Mouse (Mus musculus): ENCODE results near the gene Rcsd1. TPM values are rescaled to one million over a fixed set of nuclear protein-coding genes. Genes with fewer than 3 reads are reported as not detected.

The Rcsd1 gene
- total and polyA plus RNA-seq, 3 experiments: 22.7 to 81.1 (median 35.7) TPM

- H3K4me3 ChIP-seq (replicated peaks in 1 of 3; ENCODE audit: low read depth in 2 of 3, low read length in 2 of 3, poor library complexity in 1 of 3): no peak overlapping the region
- no peaks in the 10 kb centered on the region for H3K27me3 ChIP-seq (replicated peaks)
- H3K9ac ChIP-seq (ENCODE audit: insufficient read depth, low read depth): no peak overlapping the region
- in situ Hi-C loops (cut with MboI; ENCODE audit: low pct_ligation_motif_present, low pct_unique_long_range_greater_than_20kb, low sequenced_read_pairs): no loop called here
- no peaks in the 10 kb centered on the region for H3K36me3 ChIP-seq (replicated peaks in 1 of 2; ENCODE audit: control insufficient read depth in 1 of 2, insufficient read depth in 1 of 2, low read length in 1 of 2)
- dilution Hi-C loops (cut with MboI; ENCODE audit: extremely low pct_ligation_motif_present, extremely low pct_unique_long_range_greater_than_20kb, low sequenced_read_pairs): no loop called here
- no peak overlapping the region for H3K4me2 ChIP-seq (ENCODE audit: insufficient read depth, low read depth, poor library complexity, severe bottlenecking)
- DNase-seq (ENCODE audit: extremely low read depth): no peak
- peaks cover 14 to 51% of the 10 kb centered on the region in 2 experiments for H3K4me1 ChIP-seq (ENCODE audit: control insufficient read depth in 1 of 2, insufficient read depth in 2 of 2)
- TF ChIP-seq MYC (IDR thresholded peaks at IDR 0.05; ENCODE audit: low read depth, low read length) (no peak), E2F4 (IDR thresholded peaks at IDR 0.05; ENCODE audit: insufficient replicate concordance, low read depth, low read length) (no peak), TCF12 (IDR thresholded peaks at IDR 0.05; ENCODE audit: low read depth, low read length) (no peak), RCOR1 (conservative IDR thresholded peaks at IDR 0.05; ENCODE audit: low read depth, low read length) (no peak), JUND (conservative IDR thresholded peaks at IDR 0.05; ENCODE audit: low read depth, low read length) (no peak), ZC3H11A (IDR thresholded peaks at IDR 0.05; ENCODE audit: low read depth, low read length) (no peak), NELFE (IDR thresholded peaks at IDR 0.05; ENCODE audit: low read depth, low read length) (no peak), MXI1 (IDR thresholded peaks at IDR 0.05; ENCODE audit: low read depth, low read length) (no peak), SIN3A (IDR thresholded peaks at IDR 0.05; ENCODE audit: low read length) (no peak), ZKSCAN1 (IDR thresholded peaks at IDR 0.05; ENCODE audit: borderline replicate concordance, low read depth, low read length) (no peak), GABPA (IDR thresholded peaks at IDR 0.05; ENCODE audit: insufficient replicate concordance, low read depth, low read length) (no peak), HCFC1 (IDR thresholded peaks at IDR 0.05; ENCODE audit: low read depth, low read length) (no peak), ETS1 (conservative IDR thresholded peaks at IDR 0.05; ENCODE audit: low read depth, low read length) (no peak), SMC3 (IDR thresholded peaks at IDR 0.05; ENCODE audit: low read depth, low read length) (no peak), POLR2AphosphoS2 (IDR thresholded peaks at IDR 0.05; ENCODE audit: low read depth, low read length) (no peak), USF1 (IDR thresholded peaks at IDR 0.05; ENCODE audit: low read depth, low read length) (no peak)
- H3K79me2 ChIP-seq (replicated peaks; ENCODE audit: control insufficient read depth, extremely low read depth, insufficient read depth, poor library complexity, severe bottlenecking): no peaks in the 10 kb centered on the region
- no peaks in the 10 kb centered on the region for H3K9me3 ChIP-seq (replicated peaks; ENCODE audit: low read length)
- no peak overlapping the region for H3K27ac ChIP-seq (ENCODE audit: insufficient read depth, low read depth)
Measured at GRCm38 (mm10) chr1:165716426-165716825, 6.9 kb upstream of the Rcsd1 start.

GRCm38 (mm10) chr1:165713798-165714197 lies 4.2 kb upstream of the Rcsd1 start:
- Histone ChIP-seq H3K27me3 (replicated peaks) (no peaks in the 10 kb centered on the region), H3K9me3 (replicated peaks; ENCODE audit: low read length) (no peaks in the 10 kb centered on the region), H3K36me3 (replicated peaks in 1 of 2; ENCODE audit: control insufficient read depth in 1 of 2, insufficient read depth in 1 of 2, low read length in 1 of 2) (no peaks in the 10 kb centered on the region), H3K4me3 (replicated peaks in 1 of 3; ENCODE audit: low read depth in 2 of 3, low read length in 2 of 3, poor library complexity in 1 of 3) (no peak overlapping the region), H3K9ac (ENCODE audit: insufficient read depth, low read depth) (no peak overlapping the region), H3K79me2 (replicated peaks; ENCODE audit: control insufficient read depth, extremely low read depth, insufficient read depth, poor library complexity, severe bottlenecking) (no peaks in the 10 kb centered on the region), H3K4me1 (ENCODE audit: control insufficient read depth in 1 of 2, insufficient read depth in 2 of 2) (peaks cover 26 to 74% of the 10 kb centered on the region in 2 experiments), H3K4me2 (ENCODE audit: insufficient read depth, low read depth, poor library complexity, severe bottlenecking) (no peak overlapping the region), H3K27ac (ENCODE audit: insufficient read depth, low read depth) (no peak overlapping the region)
- in situ Hi-C loops (cut with MboI; ENCODE audit: low pct_ligation_motif_present, low pct_unique_long_range_greater_than_20kb, low sequenced_read_pairs): no loop called here
- DNase-seq (ENCODE audit: extremely low read depth): no peak
- TF ChIP-seq TBP (conservative IDR thresholded peaks at IDR 0.05; ENCODE audit: low read depth, low read length) (no peak), MAZ (IDR thresholded peaks at IDR 0.05; ENCODE audit: low read depth, low read length) (no peak), JUND (conservative IDR thresholded peaks at IDR 0.05; ENCODE audit: low read depth, low read length) (no peak), MAX (IDR thresholded peaks at IDR 0.05; ENCODE audit: low read length) (no peak), TCF12 (IDR thresholded peaks at IDR 0.05; ENCODE audit: low read depth, low read length) (no peak), NRF1 (IDR thresholded peaks at IDR 0.05; ENCODE audit: low read depth, low read length) (no peak), IRF4 (IDR thresholded peaks at IDR 0.05; ENCODE audit: low read depth, low read length) (no peak), CHD2 (IDR thresholded peaks at IDR 0.05; ENCODE audit: low read length) (no peak), RCOR1 (conservative IDR thresholded peaks at IDR 0.05; ENCODE audit: low read depth, low read length) (no peak), SMC3 (IDR thresholded peaks at IDR 0.05; ENCODE audit: low read depth, low read length) (no peak), PAX5 (IDR thresholded peaks at IDR 0.05; ENCODE audit: low read length) (no peak), MXI1 (IDR thresholded peaks at IDR 0.05; ENCODE audit: low read depth, low read length) (no peak), ELF1 (IDR thresholded peaks at IDR 0.05; ENCODE audit: low read depth, low read length) (no peak), KAT2A (IDR thresholded peaks at IDR 0.05; ENCODE audit: insufficient replicate concordance, low read length) (no peak), CTCF (conservative IDR thresholded peaks at IDR 0.05 in 1 of 2, IDR thresholded peaks at IDR 0.05 in 1 of 2; ENCODE audit: low read depth in 2 of 2, low read length in 2 of 2) (no peak)
- dilution Hi-C loops (cut with MboI; ENCODE audit: extremely low pct_ligation_motif_present, extremely low pct_unique_long_range_greater_than_20kb, low sequenced_read_pairs): no loop called here
